Mouse (Mus musculus) cerebellum, adult 2 months (tissue): Measurements from ENCODE around the gene Cryzl1.

ENCODE experiments used
- CTCF ChIP-seq: fragments of 200-500 bp; IDR thresholded peaks from 2 replicates; pipeline ENCODE4 v1.5.1; 2011; ENCODE audit warnings: low read depth, mild to moderate bottlenecking, control low read depth, low read length, moderate library complexity, borderline replicate concordance; ENCODE audit not compliant: insufficient read depth
- POLR2A ChIP-seq: fragments of 200-500 bp; IDR thresholded peaks from 2 replicates; pipeline ENCODE4 v1.6.1; 2011; ENCODE audit warnings: low read length, control low read depth, borderline replicate concordance; ENCODE audit not compliant: insufficient read depth

GRCm38 (mm10) chr16:91730446-91730845 lies 1.7 kb upstream of the Cryzl1 start:
- TF ChIP-seq CTCF (no peak), POLR2A (no peak)
